Mouse (Mus musculus) MN1 (cell line): ENCODE data around the gene Gstp2.
"Not testable (repeated sequence)": the region's sequence is repeated elsewhere in the genome, so short reads cannot be mapped to it uniquely, and the experiment has no call there.

Experiments
- DNase-seq: peaks from one replicate; pipeline ENCODE4 v3.0.0-alpha.2; 2016; ENCODE audit warnings: low spot score

Gstp2 gene

DNA sequence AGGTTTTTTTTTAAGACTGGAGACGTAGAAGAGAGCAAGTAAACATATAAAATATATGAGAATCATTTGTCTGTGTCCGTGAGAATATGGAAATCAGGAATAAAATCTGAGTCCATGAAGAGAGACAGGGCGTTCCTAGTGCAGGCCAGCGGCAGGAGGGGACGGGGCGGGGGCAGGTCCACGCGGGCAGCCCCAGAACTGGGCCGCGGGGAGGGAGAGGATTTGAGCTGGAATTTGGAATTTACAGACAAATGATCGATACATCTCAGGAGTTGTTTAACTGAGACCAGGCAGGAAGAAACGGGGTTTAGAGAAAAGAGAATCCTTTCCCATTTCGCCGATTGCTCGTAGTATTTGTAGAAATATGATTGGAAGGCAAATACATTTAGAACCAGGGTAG lies 24.5 kb upstream of the Gstp2 start:
- DNase-seq: no peak

DNA sequence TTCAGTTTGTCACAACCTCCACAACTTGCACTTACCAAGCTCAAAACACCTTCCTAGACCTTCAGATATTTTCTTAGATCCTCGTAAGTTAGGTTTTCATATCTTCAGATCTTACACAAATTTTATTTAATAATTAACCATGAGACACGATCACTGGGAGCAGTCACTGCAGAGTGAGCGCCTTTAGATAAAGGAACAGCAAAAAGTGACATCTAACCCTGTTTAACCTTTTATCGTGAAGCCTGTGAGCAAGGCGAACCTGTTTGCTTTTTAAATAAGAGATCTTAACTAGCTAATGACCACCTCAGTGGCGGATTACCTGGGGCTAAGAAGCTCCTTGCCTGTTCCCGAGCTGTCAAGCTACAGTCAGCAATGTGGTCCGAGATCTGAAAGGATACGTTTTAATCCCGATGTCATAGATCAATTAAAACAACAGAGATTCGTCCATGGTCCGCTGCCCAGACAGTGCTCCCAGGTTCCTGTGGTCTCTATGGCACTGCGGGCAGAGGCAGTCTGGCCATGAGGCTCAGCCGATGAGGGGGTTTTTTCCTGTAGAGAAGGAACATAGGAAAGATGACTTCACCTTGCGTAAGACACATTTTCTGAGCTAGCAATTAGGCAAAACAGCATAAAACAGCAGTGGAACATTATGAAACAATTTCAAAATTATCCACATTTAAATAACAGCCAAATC lies 23.0 kb upstream of the Gstp2 start:
- no peak for DNase-seq

DNA sequence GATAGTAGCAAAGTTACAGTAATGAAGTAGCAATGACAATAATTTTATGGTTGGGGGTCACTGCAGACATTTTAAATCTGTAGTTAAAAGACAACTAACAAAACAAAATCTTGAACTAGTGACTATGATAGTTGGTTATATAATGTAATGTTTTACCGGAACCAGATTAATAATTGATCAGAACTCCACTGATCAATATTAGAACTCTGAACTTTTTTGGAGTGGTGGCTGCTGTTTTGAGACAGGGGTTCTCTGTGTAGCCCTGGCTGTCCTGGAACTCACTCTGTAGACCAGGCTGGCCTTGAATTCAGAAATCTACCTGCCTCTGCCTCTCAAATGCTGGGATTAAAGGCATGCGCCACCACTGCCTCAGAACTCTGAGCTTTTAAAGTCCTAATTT lies 22.4 kb upstream of the Gstp2 start:
- DNase-seq: not testable (repeated sequence)

DNA sequence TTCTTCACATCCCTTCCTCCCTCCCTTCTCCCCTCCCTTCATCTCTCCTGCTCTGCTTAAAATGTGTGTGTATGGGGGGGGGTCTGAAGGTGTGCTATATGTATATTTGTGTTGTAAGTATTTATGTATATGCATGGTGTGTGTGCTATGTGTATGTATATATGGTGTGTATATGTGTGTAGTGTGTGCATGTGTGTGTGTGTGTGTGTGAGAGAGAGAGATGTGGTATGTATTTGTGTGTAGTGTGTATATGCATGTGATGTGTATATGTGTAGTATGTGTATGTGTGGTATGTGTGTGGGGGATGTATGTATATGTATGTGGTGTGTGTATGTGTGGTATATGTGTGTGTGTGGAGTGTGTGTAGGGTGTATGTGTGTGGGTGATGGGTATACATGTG lies 21.1 kb upstream of the Gstp2 start:
- no peak for DNase-seq

DNA sequence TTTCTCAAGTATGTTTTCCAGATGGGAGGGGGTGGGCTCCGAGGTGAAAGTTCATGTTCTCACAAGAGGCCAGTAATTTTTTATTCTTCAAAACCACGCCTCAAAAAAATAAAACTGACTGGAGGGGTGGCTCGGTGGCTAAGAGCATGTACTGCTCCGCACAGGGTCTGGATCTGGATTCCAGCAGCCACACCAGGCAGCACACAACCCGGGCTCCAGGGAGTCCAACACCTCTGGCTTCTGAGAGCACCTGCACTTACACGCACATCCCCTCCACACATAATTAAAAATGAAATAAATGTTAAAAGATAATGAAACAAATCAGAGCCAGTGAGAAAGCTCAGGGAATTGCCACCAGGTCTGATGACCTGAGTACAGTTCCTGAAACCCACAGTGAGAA lies 20.5 kb upstream of the Gstp2 start:
- DNase-seq: no peak

DNA sequence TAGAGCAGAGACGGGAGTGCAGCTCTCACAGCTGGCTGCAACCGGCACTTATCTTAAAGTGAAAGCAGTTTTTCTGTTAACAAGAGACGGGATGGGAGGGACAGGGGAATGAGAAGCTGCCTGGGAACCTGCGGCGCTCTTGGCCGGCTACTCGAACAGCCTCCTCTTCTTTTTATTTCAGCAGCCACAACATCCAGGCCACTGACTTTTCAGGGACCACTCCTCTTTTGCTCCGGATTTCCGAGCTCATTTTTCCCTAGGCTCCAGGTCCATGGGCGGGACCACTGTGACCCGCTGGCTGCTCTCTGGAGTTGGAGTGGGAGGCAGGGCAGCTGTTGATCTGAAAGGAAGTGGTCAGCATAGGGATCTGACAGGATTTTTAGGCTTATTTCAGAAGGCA lies 18.7 kb upstream of the Gstp2 start:
- DNase-seq: not testable (repeated sequence)

DNA sequence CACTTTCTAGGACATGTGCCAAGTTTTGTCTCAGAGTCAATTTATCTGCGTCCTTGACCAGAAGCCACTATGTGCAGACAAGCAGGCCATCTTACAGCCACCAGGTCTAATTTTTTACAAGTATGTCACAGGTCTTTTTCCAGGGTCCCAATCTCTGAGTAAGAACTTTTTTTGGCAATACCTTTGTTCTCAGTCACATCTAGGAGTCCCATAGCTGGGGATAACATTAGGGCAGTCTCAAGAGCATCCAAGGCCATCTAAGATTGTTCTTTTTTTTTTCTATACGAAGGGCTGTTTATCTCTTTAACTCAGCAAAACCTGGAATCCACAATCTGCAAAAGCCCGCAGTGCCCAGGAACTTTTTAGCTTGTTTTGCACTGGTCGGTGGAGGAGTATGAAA lies 17.5 kb upstream of the Gstp2 start:
- DNase-seq: not testable (repeated sequence)

DNA sequence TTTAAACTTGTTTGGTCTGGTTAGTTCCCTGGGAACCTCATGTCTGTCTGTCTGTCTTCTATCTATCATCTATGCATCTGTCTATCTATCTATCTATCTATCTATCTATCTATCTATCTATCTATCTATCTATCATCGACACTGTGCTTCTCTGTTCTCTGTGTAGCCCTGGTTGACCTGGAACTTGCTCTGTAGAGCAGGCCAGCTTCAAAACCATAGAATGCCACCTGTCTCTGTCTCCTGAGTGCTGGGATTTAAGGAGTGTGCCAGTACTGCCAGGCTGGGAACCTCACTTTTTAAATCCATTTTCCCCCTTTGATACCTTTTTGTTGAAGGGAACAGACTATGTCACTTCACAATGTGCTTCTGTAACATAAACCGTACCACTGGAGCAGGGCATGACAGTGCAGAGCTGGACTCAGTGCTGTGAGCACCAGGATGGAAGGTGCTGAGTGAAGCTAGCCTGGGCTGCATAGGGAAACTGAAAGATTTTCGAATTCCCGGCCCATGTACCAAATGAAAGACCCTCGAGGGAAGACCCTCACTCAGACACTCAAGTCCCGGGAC lies 15.2 kb upstream of the Gstp2 start:
- DNase-seq: no peak

DNA sequence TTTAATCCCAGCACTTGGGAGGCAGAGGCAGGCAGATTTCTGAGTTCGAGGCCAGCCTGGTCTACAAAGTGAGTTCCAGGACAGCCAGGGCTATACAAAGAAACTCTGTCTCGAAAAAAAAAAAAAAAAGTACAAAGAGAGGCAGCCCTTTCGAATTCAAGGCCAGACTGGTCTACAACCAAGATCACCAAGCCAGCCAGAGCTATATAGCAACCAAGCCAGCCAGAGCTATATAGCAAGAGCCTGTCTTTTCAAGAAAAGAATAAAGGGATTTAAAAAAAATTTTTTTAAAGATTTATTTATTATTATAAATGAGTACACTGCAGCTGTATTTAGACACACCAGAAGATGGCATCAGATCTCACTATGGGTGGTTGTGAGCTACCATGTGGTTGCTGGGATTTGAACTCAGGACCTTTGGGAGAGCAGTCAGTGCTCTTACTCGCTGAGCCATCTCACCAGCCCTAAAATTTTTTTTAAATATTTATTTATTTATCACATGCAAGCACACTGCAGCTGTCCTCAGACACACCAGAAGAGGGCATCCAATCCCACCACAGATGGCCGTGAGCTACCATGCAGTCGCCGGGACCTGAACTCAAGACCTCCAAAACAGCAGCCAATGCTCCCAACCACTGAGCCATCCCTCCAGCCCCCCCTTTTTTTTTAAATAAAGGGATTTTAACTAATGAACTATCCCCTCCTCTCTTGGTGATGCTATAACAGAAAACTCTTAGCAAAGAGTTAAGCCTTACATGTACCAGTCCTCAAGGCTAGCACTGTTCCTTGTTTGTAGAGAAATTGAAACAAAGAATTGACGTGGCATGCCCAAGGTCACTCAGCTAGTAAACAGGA lies 14.4 kb upstream of the Gstp2 start:
- not testable (repeated sequence) for DNase-seq

DNA sequence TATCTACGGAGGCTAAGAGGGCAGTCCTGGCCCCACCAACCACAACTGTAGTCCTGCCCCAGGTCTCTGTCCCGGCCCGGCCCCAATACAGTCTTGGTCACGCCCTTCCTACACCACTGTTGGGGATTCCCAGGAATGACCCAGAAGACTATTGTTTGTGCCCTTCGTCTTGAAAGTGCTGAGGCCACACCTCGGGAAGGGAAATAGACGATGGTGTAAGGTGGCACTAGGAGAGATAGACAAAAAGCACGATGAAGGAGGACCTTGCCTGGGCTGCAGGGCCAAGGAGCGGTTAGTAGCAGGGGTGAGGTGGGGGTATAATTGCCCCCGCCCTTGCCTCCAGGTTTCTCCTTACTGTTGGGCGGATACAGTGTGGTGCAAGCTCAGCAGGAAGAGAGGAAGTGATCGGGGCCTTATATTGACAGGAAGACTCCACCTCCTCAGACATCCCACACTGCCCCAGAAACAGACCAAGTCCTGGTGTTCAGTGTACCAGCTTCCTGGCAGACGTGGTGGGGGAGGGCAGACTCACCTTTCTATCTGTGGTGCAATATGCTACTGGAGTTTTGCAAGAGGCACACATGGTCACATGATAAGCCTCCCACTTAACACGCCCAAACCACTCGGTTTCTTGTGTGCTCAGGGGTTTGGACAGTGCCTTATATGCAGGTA lies 13.4 kb upstream of the Gstp2 start, which contains the start of gene Gstp3:
Gstp3 (minus strand) TSS at position 501 of the 672 bp plus-strand sequence.
- DNase-seq: no peak

DNA sequence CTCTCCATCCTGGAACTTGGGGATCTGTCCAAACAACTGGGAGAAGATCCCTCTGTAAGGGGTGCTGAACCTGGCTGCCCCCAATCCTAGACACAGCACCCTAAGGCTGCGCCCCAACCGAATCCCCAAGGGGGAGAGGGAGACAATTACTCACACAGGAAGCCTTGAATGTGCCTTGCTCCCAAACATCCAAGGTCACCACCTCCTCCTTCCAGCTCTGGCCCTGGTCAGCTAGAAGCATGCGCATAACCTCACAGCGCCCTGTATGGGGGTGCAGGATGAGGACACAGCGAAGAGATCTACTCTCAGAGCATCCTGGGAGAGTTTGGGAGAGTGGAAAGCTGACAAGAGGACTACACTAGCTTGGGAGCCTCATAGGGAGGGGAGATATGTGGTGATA lies 12.8 kb upstream of the Gstp2 start:
- no peak for DNase-seq

DNA sequence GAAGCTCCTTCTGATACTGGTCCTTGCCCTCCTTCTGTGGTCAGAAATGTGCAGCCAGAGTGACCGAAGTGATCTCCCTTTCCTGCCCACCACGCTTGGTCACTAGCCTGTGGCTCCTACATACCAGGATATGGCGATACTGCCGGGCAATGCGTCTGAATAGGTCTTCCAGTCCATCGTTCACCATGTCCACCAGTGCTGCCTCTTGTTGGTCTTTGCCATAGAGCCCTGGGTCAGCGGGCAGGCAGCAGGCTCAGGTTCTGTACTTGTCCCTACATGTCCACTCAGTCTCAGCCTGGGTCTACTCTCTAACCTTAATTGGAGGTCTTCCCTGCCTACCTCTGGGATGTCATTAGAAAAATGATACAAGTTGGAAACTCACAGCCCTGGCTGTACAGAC lies 12.1 kb upstream of the Gstp2 start:
- no peak for DNase-seq

DNA sequence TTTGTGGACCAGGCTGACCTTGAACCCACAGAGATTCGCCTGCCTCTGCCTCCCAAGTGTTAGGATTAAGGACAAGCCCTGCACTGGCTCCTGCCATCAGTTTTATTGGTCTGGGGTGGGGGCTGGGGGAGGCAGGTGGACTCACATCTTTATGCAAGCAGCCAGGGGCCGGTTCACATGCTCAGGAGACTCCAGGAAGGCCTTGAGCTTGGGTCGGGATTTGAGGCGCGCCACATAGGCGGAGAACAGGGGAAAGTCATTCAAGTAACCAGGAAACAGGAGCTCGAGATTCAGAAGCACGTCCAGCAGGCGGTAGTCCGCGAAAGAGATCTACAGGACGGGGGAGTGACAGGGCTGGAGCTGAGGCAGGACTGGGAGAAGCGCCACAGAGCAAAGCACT lies 11.6 kb upstream of the Gstp2 start:
- DNase-seq: no peak

DNA sequence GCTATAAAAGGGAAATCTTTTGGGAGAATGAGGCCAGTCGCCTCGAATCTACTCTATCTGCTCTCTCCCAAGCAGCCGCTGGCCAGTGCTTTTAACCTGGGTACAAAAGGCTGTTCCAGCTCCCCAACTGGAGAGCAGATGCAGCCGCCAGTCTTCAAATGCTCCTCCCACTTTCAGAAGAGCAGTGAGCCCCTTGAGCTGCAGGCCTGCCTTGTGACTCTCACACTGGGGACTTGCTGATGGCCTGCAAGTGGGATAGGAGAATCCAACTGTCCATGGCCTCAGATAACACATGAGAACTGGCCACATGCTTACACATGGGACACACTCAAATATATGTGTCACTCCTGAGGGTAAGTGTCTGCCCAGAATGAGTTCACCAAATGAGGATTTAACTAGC lies 10.9 kb upstream of the Gstp2 start:
- DNase-seq: no peak

DNA sequence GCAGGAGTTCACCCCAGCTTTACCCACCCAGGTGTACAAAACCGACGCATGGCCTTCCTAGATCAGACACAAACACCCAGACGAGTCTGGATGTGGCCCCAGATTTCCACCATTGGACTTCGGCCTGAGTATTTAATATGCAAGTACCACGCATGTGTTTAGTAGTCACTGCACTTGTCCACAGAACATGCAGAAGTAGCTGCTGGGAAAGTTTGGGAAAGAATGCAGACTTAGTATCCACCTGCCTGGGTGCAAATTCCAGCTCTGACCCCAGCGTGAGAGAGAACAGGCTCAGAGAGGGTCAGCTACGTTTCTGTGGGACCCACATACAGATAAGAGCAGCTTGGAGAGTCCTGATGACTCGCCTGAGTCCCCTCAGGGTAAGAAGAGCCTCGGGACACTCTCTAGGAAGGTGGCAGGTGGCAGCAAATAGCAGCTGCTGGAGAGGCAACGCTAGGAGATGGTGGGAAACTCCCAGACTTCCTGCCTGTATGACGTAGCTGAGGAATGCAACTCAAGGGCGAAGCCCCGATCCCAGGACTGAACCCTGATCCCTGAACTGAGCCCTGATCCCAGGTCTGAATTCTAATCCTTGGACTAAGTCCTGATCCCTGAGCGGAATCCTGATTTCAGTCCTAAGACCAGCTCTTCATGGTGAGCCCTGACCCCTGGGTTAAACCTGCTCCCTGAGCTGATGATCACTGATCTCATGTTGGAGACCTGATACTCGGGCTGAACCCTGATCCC lies 10.3 kb upstream of the Gstp2 start:
- no peak for DNase-seq

DNA sequence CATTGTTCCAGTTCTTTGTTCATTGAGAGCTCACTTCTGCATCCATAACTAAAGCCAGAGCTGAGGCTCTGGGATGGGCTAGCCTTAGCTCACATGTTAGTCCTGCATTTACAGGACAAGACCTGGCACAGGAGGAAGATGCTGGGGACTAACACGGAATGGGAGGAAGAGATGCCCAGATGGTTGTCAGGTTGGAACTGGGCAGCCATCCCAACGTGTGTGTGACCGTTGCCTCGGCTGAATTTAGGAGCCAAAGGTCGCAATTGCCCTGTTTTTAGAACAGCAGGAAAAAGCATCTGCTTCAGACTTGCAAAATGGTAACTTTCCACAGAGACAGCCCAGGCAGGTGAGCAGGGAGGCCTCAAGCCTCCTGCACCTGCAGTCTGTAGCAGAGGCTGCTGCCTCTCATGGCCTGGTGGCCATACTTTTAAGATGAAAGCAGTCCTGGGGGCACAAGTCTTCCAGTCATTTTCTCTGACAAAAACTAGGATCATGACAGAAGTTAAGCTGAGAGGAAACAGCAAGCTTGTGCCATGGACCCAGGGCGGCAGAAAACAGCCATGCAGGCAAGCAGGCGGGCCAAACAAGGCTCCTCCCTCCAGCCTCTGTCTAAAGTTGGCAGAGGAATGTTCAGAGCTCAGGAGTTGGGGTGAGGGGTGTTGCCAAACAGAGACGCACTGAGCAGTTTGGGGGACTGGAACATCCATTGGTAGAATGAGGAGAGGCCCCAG lies 9.6 kb upstream of the Gstp2 start:
- DNase-seq: no peak

DNA sequence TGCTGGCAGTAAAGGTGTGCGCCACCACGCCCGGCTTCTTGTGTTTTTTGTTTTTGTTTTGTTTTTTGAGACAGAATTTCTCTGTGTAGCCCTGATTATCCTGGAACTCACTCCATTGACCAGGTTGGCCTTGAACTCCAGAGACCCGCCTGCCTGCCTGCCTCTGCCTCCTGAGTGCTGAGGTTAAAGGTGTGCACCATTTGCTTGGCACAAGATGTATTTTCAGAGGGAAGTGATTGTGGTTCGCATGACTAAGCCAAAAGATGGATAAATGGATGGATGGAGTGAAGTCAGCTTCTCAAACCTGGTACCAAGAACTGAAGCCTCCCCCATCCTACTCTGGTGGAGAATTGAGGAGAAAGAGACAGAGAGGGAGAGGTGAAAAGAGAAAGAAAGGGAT lies 8.8 kb upstream of the Gstp2 start:
- no peak for DNase-seq

DNA sequence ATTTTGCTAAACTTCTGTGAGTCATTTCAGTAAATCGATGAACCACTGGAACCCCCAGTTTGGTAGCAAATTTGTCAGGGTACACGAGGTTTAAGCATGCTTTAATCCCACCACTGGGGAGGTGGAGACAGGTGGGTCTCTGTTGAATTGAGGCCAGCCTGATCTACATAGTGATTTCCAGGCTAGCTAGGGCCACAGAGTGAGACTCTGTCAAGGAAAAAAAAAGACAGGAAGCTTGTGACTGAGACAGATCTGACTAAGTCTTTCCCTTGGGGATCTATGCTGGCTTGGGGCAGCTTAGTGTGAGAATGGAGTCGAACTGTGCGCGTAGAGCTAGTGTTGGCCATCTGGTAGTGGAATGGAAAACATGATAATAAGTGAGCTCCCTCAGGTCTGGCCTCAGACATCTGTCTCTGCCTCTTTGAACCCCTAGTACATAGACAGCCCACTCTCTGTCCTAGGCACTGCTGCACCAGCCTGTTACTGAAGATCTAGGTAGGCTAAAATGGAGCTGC lies 6.8 kb upstream of the Gstp2 start:
- DNase-seq: no peak

DNA sequence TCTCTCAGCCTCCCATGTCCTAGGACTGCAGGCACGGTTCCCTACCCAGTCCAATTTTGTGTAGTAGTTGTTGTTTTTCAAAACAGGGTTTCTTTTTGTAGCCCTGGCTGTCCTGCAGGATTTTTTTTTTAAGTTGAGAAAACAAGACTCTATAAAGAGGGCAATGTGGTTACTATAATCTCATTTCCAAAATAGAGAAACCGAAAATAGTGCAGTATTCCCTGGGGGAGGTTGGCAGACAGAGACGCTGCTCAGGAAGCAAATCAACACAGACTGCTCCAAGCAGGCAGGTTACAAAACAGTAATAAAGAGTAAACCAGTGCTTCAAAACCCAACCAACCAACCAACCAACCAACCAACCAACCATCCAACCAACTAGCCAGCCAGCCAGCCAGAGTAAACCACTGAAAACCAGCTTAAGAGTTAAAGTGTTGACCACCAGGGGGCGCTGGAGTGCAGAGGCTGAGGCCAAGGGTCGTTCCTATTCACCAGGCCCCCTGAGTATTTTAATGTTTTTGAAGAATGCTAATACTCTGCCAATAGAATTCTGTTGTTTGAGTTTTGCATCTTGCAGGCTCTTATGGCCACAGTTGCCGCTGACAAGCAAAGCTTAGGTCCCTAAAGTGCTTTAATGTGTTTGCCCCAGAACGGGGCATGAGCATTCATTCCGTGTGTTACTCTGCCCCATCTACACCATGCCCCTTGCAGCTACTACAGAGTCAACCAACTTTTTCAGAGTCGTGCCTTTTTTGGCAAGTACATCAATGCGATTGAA lies 6.1 kb upstream of the Gstp2 start:
- peak; percentile 50 for DNase-seq

DNA sequence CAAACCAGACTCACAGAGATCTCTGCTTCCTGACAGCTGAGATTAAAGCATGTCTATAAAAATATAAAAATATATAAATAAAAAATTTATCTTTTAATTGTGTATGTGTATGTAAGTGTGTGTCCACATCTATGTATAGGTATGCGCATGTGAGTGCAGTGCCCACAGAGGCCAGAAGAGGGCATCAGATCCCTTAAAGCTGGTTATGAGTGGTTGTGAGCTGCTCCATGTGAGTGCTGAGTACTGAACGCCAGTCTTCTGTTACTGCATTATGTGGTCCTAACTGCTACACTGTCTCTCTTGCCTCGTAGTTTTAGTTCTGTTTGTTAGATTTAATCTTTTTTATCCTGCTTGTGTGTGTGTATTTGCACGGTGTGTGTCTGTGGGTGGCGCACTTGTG lies 5.2 kb upstream of the Gstp2 start:
- DNase-seq: no peak
